Mouse (Mus musculus) midbrain, postnatal 0 days (tissue): ENCODE data around the gene Mmaa. TPM values are rescaled to one million over a fixed set of nuclear protein-coding genes. Genes with fewer than 3 reads are reported as not detected.

ENCODE experiments used
- ATAC-seq: fragments of 200-750 bp; cut with Nextera tagmentation; 2 replicates; pipeline ENCODE4 v1.8.0; 2017; ENCODE audit warnings: moderate number of reproducible peaks, mild to moderate bottlenecking, moderate TSS enrichment, moderate library complexity; ENCODE audit not compliant: low FRiP score
- DNase-seq: peaks from one replicate; pipeline ENCODE4 v3.0.0-alpha.2; 2015; ENCODE audit warnings: low spot score
- H3K27ac ChIP-seq: fragments of 300-500 bp; sonication (generic); 2 replicates; pipeline ENCODE4 v1.5.1; 2014; ENCODE audit warnings: low read depth, mild to moderate bottlenecking, low read length, mixed read lengths
- H3K27me3 ChIP-seq: fragments of 300-500 bp; sonication (generic); 2 replicates; pipeline ENCODE4 v1.6.1; 2014; ENCODE audit warnings: low read length, control low read depth, mixed read lengths; ENCODE audit not compliant: insufficient read depth
- H3K36me3 ChIP-seq: fragments of 300-500 bp; sonication (generic); 2 replicates; pipeline ENCODE4 v1.6.1; 2014; ENCODE audit warnings: low read length, control low read depth, mixed read lengths; ENCODE audit not compliant: insufficient read depth
- H3K4me1 ChIP-seq: fragments of 300-500 bp; sonication (generic); 2 replicates; pipeline ENCODE4 v1.6.1; 2014; ENCODE audit warnings: mild to moderate bottlenecking, control low read depth, antibody characterized with exemption, low read length, mixed read lengths; ENCODE audit not compliant: insufficient read depth
- H3K4me2 ChIP-seq: fragments of 300-500 bp; sonication (generic); 2 replicates; pipeline ENCODE4 v1.6.1; 2014; ENCODE audit warnings: low read depth, mild to moderate bottlenecking, low read length, mixed read lengths; ENCODE audit not compliant: poor library complexity, severe bottlenecking
- H3K4me3 ChIP-seq: fragments of 300-500 bp; sonication (generic); 2 replicates; pipeline ENCODE4 v1.5.1; 2014; ENCODE audit warnings: low read depth, mild to moderate bottlenecking, low read length, moderate library complexity
- H3K9ac ChIP-seq: fragments of 300-500 bp; sonication (generic); replicated peaks from 2 replicates; pipeline ENCODE4 v1.6.1; 2014; ENCODE audit warnings: mild to moderate bottlenecking, low read length, moderate library complexity, mixed read lengths; ENCODE audit not compliant: poor library complexity, severe bottlenecking
- H3K9me3 ChIP-seq: fragments of 300-500 bp; sonication (generic); 2 replicates; pipeline ENCODE4 v1.6.1; 2016; ENCODE audit warnings: low read length, control low read depth
- CTCF ChIP-seq: IDR thresholded peaks from 2 replicates; pipeline ENCODE4 v1.5.1; 2016; ENCODE audit warnings: antibody characterized with exemption, mild to moderate bottlenecking
- WGBS: fragments of 180-500 bp; shearing (Covaris S2); extraction: QIAGEN DNeasy Blood & Tissue Kit; methylation state at CpG from one replicate; pipeline ENCODE4 v1.1.7; 2014; 5-methylcytosine and 5-hydroxymethylcytosine counted together
- polyA plus RNA-seq: library from polyadenylated mRNA; unstranded; fragments of >200 nt; fragmentation: Nextera tagmentation; extraction: Ambion mirVana; gene quantifications from 2 replicates; pipeline ENCODE4 v1.2.1, GENCODE M21; 2015
- total RNA-seq: library from RNA; depleted of rRNA; stranded (reverse); fragments of >200 nt; gene quantifications from 2 replicates; pipeline ENCODE4 v1.2.3, GENCODE M21; 2014

Gene Mmaa
- total and polyA plus RNA-seq, 2 experiments from 2014 or later, result 11.8 to 14.2 TPM

- H3K27ac ChIP-seq, result no peak overlapping the region
- ATAC-seq (no peak), DNase-seq (no peak)
- H3K4me3 ChIP-seq, result no peak overlapping the region
- no peak overlapping the region for H3K9ac ChIP-seq
- no peaks in the 10 kb centered on the region for H3K36me3 ChIP-seq
- no peak overlapping the region for H3K4me2 ChIP-seq
- WGBS, result 72% methylated on average over 7 of the region's 7 CpGs
- no peaks in the 10 kb centered on the region for H3K9me3 ChIP-seq
- H3K27me3 ChIP-seq, result no peaks in the 10 kb centered on the region
- TF ChIP-seq CTCF, result no peak
- H3K4me1 ChIP-seq, result no peaks in the 10 kb centered on the region
Observed at GRCm38 (mm10) chr8:79323121-79323520, 28.4 kb upstream of the Mmaa start.

GRCm38 (mm10) chr8:79310801-79311200 lies 16.1 kb upstream of the Mmaa start:
- Histone ChIP-seq H3K4me2 (no peak overlapping the region), H3K4me3 (no peak overlapping the region), H3K4me1 (no peaks in the 10 kb centered on the region), H3K9ac (no peak overlapping the region), H3K9me3 (no peaks in the 10 kb centered on the region), H3K27me3 (no peaks in the 10 kb centered on the region), H3K27ac (no peak overlapping the region), H3K36me3 (no peaks in the 10 kb centered on the region)
- no peak for TF ChIP-seq CTCF
- ATAC-seq (no peak), DNase-seq (no peak)
- 70% methylated on average over 2 of the region's 2 CpGs for WGBS

- H3K4me2 ChIP-seq, result no peak overlapping the region
- no peaks in the 10 kb centered on the region for H3K27me3 ChIP-seq
- ATAC-seq (no peak), DNase-seq (no peak)
- no peaks in the 10 kb centered on the region for H3K36me3 ChIP-seq
- no peak overlapping the region for H3K27ac ChIP-seq
- no peak overlapping the region for H3K4me3 ChIP-seq
- 59% methylated on average over 5 of the region's 5 CpGs for WGBS
- TF ChIP-seq CTCF, result no peak
- no peak overlapping the region for H3K9ac ChIP-seq
- no peaks in the 10 kb centered on the region for H3K4me1 ChIP-seq
- H3K9me3 ChIP-seq, result no peaks in the 10 kb centered on the region
Observed at GRCm38 (mm10) chr8:79305941-79306340, 11.2 kb upstream of the Mmaa start.

GRCm38 (mm10) chr8:79301548-79301947 lies 6.8 kb upstream of the Mmaa start:
- no peak overlapping the region for H3K27ac ChIP-seq
- H3K4me3 ChIP-seq, result no peak overlapping the region
- no peaks in the 10 kb centered on the region for H3K36me3 ChIP-seq
- no peak overlapping the region for H3K9ac ChIP-seq
- ATAC-seq (no peak), DNase-seq (no peak)
- H3K9me3 ChIP-seq, result no peaks in the 10 kb centered on the region
- no peak overlapping the region for H3K4me2 ChIP-seq
- H3K4me1 ChIP-seq, result no peaks in the 10 kb centered on the region
- no peak for TF ChIP-seq CTCF
- H3K27me3 ChIP-seq, result no peaks in the 10 kb centered on the region
- WGBS, result 84% methylated on average over 3 of the region's 3 CpGs

- H3K4me1 ChIP-seq, result peaks cover 3% of the 10 kb centered on the region; the same call in 1 of the 2 replicates
- WGBS, result 87% methylated on average over 5 of the region's 5 CpGs
- H3K9ac ChIP-seq, result no peak overlapping the region
- DNase-seq (no peak), ATAC-seq (no peak)
- H3K36me3 ChIP-seq, result no peaks in the 10 kb centered on the region
- no peak for TF ChIP-seq CTCF
- H3K4me3 ChIP-seq, result no peak overlapping the region
- no peaks in the 10 kb centered on the region for H3K9me3 ChIP-seq
- H3K27ac ChIP-seq, result no peak overlapping the region
- H3K4me2 ChIP-seq, result no peak overlapping the region
- H3K27me3 ChIP-seq, result no peaks in the 10 kb centered on the region
Observed at GRCm38 (mm10) chr8:79299704-79300103, 5.0 kb upstream of the Mmaa start.

- no peak overlapping the region for H3K4me3 ChIP-seq
- no peak overlapping the region for H3K9ac ChIP-seq
- ATAC-seq, result no peak
- H3K27me3 ChIP-seq, result no peaks in the 10 kb centered on the region
- H3K36me3 ChIP-seq, result no peaks in the 10 kb centered on the region
- peak; percentile 75 for DNase-seq
- no peak overlapping the region for H3K27ac ChIP-seq
- WGBS, result 32% methylated on average over 3 of the region's 3 CpGs
- H3K9me3 ChIP-seq, result no peaks in the 10 kb centered on the region
- TF ChIP-seq CTCF, result peak; percentile 92
- H3K4me2 ChIP-seq, result no peak overlapping the region
- peaks cover 9% of the 10 kb centered on the region for H3K4me1 ChIP-seq
Observed at GRCm38 (mm10) chr8:79297763-79298162, 3.0 kb upstream of the Mmaa start.
